Mouse (Mus musculus): ENCODE measurements at regions not wholly inside any gene's neighbourhood (a gene's known extent, or its start where the extent isn't known, plus 50 kb on each side); places are given as distances from the start of the nearest gene placed in this dataset.

GRCm38 (mm10) chr4:97377593-97378542 is 194.9 kb upstream of the Gm10192 start:
- DNase-seq (ENCODE audit: low spot score in 2 of 2), result no peak

- DNase-seq (ENCODE audit: low spot score in 2 of 2), result no peak
Measured at GRCm38 (mm10) chr4:97360473-97360872, 177.5 kb upstream of the Gm10192 start.

DNA sequence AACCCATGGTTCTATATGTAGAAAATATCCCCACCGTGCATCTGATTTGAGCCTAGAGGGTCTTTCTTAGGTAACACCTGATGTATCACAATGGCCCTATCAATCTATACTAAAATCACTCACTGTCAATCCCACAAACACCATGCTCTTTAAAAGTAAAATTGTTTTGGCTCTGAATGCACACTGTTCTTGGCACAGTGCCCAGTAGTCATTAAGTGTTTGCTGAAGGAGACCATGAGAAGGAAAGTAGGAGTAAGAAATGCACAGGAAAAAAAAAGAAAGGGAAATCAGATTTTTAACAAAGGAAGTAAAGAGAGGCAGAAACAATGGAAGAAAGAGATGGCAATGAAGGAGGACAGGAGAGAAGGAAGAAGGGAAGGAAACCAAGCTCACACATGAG is 175.0 kb upstream of the Gm10192 start:
- no peak for DNase-seq (ENCODE audit: low spot score in 2 of 2)

GRCm38 (mm10) chr4:97346799-97347198 is 163.8 kb upstream of the Gm10192 start:
- no peak for DNase-seq (ENCODE audit: low spot score in 2 of 2)

DNA sequence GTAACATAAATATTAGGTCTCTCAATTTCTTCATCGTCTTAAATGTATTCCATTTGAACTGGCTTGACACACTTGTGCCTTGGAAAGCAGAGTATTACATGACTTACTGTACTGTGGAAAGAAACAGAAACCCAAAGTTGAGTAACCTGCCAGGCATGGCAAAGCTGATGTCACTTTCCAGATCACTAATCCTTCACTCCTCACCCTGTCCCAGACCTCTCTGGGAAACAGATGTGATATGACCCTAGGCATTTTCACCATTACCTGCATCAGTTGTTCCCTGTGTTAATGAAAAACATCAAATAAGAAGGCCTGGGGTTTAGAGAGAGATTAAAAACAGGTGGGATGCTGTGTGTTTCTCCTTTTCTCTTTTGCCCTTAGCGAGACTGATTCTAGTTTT is 161.4 kb upstream of the Gm10192 start:
- DNase-seq (ENCODE audit: low spot score in 2 of 2), result no peak

DNA sequence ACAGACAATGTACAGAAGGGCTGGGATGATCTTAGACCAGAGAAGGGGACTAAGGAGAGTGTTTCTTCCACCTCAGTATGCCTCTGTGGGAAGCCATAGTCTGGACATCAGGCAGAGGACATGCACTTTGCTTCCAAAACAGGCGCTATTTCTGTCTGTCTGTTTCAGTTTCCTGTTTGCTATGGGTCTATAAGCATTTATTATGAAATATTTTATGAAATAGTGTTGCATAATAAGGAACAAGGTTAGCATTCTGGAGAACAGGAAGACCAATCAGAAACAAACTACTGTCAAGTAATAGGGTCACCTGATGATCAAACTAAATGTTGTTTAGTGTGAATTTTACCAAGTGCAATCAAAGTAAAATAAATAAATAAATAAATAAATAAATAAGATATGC is 160.4 kb upstream of the Gm10192 start:
- no peak for DNase-seq (ENCODE audit: low spot score in 2 of 2)
